Comparison of ENCODE assay signal across 40 mouse cellular contexts in the genomic region with DNA sequence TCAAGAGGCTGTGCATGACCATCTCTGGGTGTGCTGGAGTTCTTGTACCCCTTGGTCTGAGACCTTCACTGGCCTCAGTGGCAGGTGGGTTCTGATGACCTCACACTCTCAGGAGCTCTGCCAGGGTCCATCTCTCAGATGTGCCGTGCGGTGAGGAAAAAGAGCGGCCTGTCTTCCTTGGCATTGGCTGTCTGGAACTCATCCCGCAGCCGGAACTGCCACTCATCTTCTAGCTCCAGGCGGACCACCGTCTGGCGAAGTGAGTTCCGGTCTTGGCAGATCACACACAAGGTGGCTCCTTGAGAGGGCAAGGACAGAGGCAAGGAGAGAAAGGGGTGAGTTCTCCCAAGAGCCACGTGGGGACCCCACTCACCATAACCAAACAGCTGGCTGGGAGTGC. TPM values are rescaled to one million over a fixed set of nuclear protein-coding genes. Genes with fewer than 3 reads are reported as not detected.
"Had no signal": no experiment of that assay in that cellular context is flagged by ENCODE, and none has a peak within 500 bp of the region (broad histone marks: within the 10 kb centered on the region; RNA-seq: fewer than 3 reads in every experiment).

No protein-coding gene starts in this region.

- H3K36me3 ChIP-seq: limb, embryonic 13.5 days; limb, embryonic 15.5 days; liver, embryonic 12.5 days; liver, embryonic 13.5 days; liver, embryonic 15.5 days; lung, embryonic 15.5 days; midbrain, embryonic 15.5 days had no signal

- DNase-seq: left cerebral cortex, postnatal 4 days; liver; liver, embryonic 13.5 days; liver, postnatal 0 days; lung, adult 18-20 months; lung, adult 2 months; lung, embryonic 14.5 days; lung, postnatal 10 days; lung, postnatal 14 days; lung, postnatal 36 days; lung, postnatal 4 days; midbrain, embryonic 14.5 days had no signal

- H3K27me3 ChIP-seq: limb, embryonic 12.5 days; limb, embryonic 13.5 days; limb, embryonic 15.5 days; liver, embryonic 12.5 days; liver, embryonic 13.5 days; liver, embryonic 15.5 days; lung, embryonic 15.5 days; midbrain, embryonic 12.5 days; midbrain, embryonic 13.5 days; midbrain, embryonic 15.5 days had no signal

- H3K9me3 ChIP-seq: limb, embryonic 10.5 days; limb, embryonic 12.5 days; limb, embryonic 13.5 days; limb, embryonic 15.5 days; liver, embryonic 12.5 days; liver, embryonic 13.5 days; liver, embryonic 15.5 days; lung, embryonic 15.5 days; megakaryocyte, embryonic 14.5 days; midbrain, embryonic 10.5 days; midbrain, embryonic 12.5 days; midbrain, embryonic 13.5 days; midbrain, embryonic 15.5 days had no signal

- H3K27ac ChIP-seq: limb, embryonic 10.5 days; limb, embryonic 12.5 days; limb, embryonic 13.5 days; limb, embryonic 15.5 days; liver, embryonic 12.5 days; liver, embryonic 13.5 days; liver, embryonic 14.5 days; liver, embryonic 15.5 days; lung, embryonic 15.5 days; macrophage; midbrain, embryonic 10.5 days; midbrain, embryonic 12.5 days; midbrain, embryonic 13.5 days; midbrain, embryonic 15.5 days had no signal

- H3K9ac ChIP-seq: limb, embryonic 12.5 days; limb, embryonic 13.5 days; limb, embryonic 15.5 days; liver, embryonic 12.5 days; liver, embryonic 13.5 days; liver, embryonic 14.5 days; liver, embryonic 15.5 days; liver, postnatal 0 days; lung, embryonic 14.5 days; lung, embryonic 15.5 days; midbrain, embryonic 12.5 days; midbrain, embryonic 13.5 days; midbrain, embryonic 15.5 days had no signal

- H3K4me3 ChIP-seq: limb, embryonic 10.5 days; limb, embryonic 12.5 days; limb, embryonic 13.5 days; limb, embryonic 15.5 days; liver, embryonic 12.5 days; liver, embryonic 13.5 days; liver, embryonic 15.5 days; lung, embryonic 15.5 days; megakaryocyte, embryonic 14.5 days; midbrain, embryonic 10.5 days; midbrain, embryonic 12.5 days; midbrain, embryonic 13.5 days; midbrain, embryonic 15.5 days; myocyte had no signal

- ATAC-seq: liver, embryonic 12.5 days; liver, postnatal 0 days; lung, postnatal 0 days; midbrain, embryonic 13.5 days; midbrain, embryonic 15.5 days; midbrain, embryonic 16.5 days had no signal

- H3K4me2 ChIP-seq: limb, embryonic 12.5 days; limb, embryonic 13.5 days; limb, embryonic 15.5 days; liver, embryonic 11.5 days; liver, embryonic 12.5 days; liver, embryonic 13.5 days; liver, embryonic 15.5 days; lung, embryonic 14.5 days; lung, embryonic 15.5 days; midbrain, embryonic 11.5 days; midbrain, embryonic 12.5 days; midbrain, embryonic 13.5 days; midbrain, embryonic 15.5 days had no signal

- H3K4me1 ChIP-seq: limb, embryonic 13.5 days; limb, embryonic 15.5 days; liver, embryonic 12.5 days; liver, embryonic 13.5 days; liver, embryonic 15.5 days; lung, embryonic 15.5 days; megakaryocyte, embryonic 14.5 days; midbrain, embryonic 15.5 days had no signal

RNA-seq across cellular contexts. Expression of a gene that starts 19.1 kb away (rescaled TPM):
- total RNA-seq: liver, adult 2 months; megakaryocyte progenitor cell, adult 5-6 weeks; megakaryocyte, adult 5-6 weeks; megakaryocyte-erythroid progenitor cell, adult 5-6 weeks; monocyte, adult 5-6 weeks had no signal
- polyA plus RNA-seq: limb, embryonic 10.5 days; limb, embryonic 11.5 days; limb, embryonic 12.5 days; limb, embryonic 13.5 days; limb, embryonic 14.5 days; limb, embryonic 15.5 days; liver, adult 2 months; liver, embryonic 11.5 days; liver, embryonic 12.5 days; liver, embryonic 13.5 days; liver, embryonic 14.5 days; liver, embryonic 15.5 days; liver, embryonic 16.5 days; liver, postnatal 0 days; lung, embryonic 14.5 days; lung, embryonic 15.5 days; macrophage; midbrain, embryonic 10.5 days; midbrain, embryonic 11.5 days; midbrain, embryonic 12.5 days; myocyte; neural tube, embryonic 11.5 days had no signal
